Mouse (Mus musculus) liver, embryonic 16.5 days (tissue): ENCODE results near the gene Ncam1. TPM values are rescaled to one million over a fixed set of nuclear protein-coding genes. Genes with fewer than 3 reads are reported as not detected.
A peak's percentile ranks its signal among the peaks of the same experiment; 100 is the strongest.

Source experiments
- ATAC-seq: fragments of 200-750 bp; cut with Nextera tagmentation; 2 replicates; pipeline ENCODE4 v1.8.0; 2017; ENCODE audit warnings: low read depth, mild to moderate bottlenecking, moderate number of reproducible peaks, moderate library complexity
- H3K27ac ChIP-seq: fragments of 300-500 bp; sonication (generic); 2 replicates; pipeline ENCODE4 v1.5.1; 2014; ENCODE audit warnings: mild to moderate bottlenecking, low read length
- H3K27me3 ChIP-seq: fragments of 300-500 bp; sonication (generic); 2 replicates; pipeline ENCODE4 v1.6.1; 2014; ENCODE audit warnings: low read depth, low read length, mixed read lengths; ENCODE audit not compliant: control insufficient read depth, insufficient read depth
- H3K36me3 ChIP-seq: fragments of 300-500 bp; sonication (generic); 2 replicates; pipeline ENCODE4 v1.6.1; 2014; ENCODE audit warnings: mild to moderate bottlenecking; ENCODE audit not compliant: control insufficient read depth, insufficient read depth
- H3K4me1 ChIP-seq: fragments of 300-500 bp; sonication (generic); 2 replicates; pipeline ENCODE4 v1.6.1; 2014; ENCODE audit warnings: low read depth, low read length, mixed read lengths; ENCODE audit not compliant: control insufficient read depth
- H3K4me2 ChIP-seq: fragments of 300-500 bp; sonication (generic); 2 replicates; pipeline ENCODE4 v1.6.1; 2014; ENCODE audit warnings: low read depth, low read length, mixed read lengths
- H3K4me3 ChIP-seq: fragments of 300-500 bp; sonication (generic); 2 replicates; pipeline ENCODE4 v1.5.1; 2014; ENCODE audit warnings: low read depth, mild to moderate bottlenecking, low read length
- H3K9ac ChIP-seq: fragments of 300-500 bp; sonication (generic); 2 replicates; pipeline ENCODE4 v1.6.1; 2014; ENCODE audit warnings: low read depth, low read length
- H3K9me3 ChIP-seq: fragments of 300-500 bp; sonication (generic); replicated peaks from 2 replicates; pipeline ENCODE4 v1.6.1; 2016; ENCODE audit warnings: low read length; ENCODE audit not compliant: control insufficient read depth
- WGBS: fragments of 180-500 bp; shearing (Covaris S2); extraction: QIAGEN DNeasy Blood & Tissue Kit; methylation state at CpG from one replicate; pipeline ENCODE4 v1.1.7; 2014; ENCODE audit not compliant: insufficient replicate concordance; 5-methylcytosine and 5-hydroxymethylcytosine counted together
- polyA plus RNA-seq: library from polyadenylated mRNA; unstranded; fragments of >200 nt; fragmentation: Nextera tagmentation; extraction: Ambion mirVana; gene quantifications from 2 replicates; pipeline ENCODE4 v1.2.1, GENCODE M21; 2015

Ncam1 gene
- polyA plus RNA-seq, 1 experiment from 2014 or later, result 4.6 TPM

- ATAC-seq, result peak; percentile 41; the same call in 1 of the 2 replicates
- under 1% methylated on average over 52 of the region's 52 CpGs for WGBS
Observed at GRCm38 (mm10) chr9:49796618-49797507, 1.9 kb downstream of the Ncam1 start.

GRCm38 (mm10) chr9:49795881-49796280 is 2.8 kb downstream of the Ncam1 start:
- Histone ChIP-seq H3K27me3 (peaks cover 33% of the 10 kb centered on the region), H3K36me3 (no peaks in the 10 kb centered on the region), H3K4me1 (no peaks in the 10 kb centered on the region; the same call in none of the 2 replicates), H3K27ac (no peak overlapping the region), H3K9me3 (no peaks in the 10 kb centered on the region), H3K4me3 (no peak overlapping the region), H3K9ac (no peak overlapping the region), H3K4me2 (no peak overlapping the region)
- 39% methylated on average over 5 of the region's 5 CpGs for WGBS
- ATAC-seq, result no peak

More at GRCm38 (mm10) chr9:49796618-49797507, 1.9 kb downstream of the Ncam1 start:
- Histone ChIP-seq H3K27me3 (peaks cover 33% of the 10 kb centered on the region), H3K9ac (peak overlapping the region; percentile 20; the same call in 1 of the 2 replicates), H3K4me1 (no peaks in the 10 kb centered on the region; the same call in none of the 2 replicates), H3K4me3 (peak overlapping the region; percentile 49), H3K27ac (no peak overlapping the region), H3K9me3 (no peaks in the 10 kb centered on the region), H3K4me2 (peak overlapping the region; percentile 34), H3K36me3 (no peaks in the 10 kb centered on the region)

- no peaks in the 10 kb centered on the region for H3K36me3 ChIP-seq
Observed at GRCm38 (mm10) chr9:49793987-49794550, 4.7 kb downstream of the Ncam1 start.

GRCm38 (mm10) chr9:49793241-49793640 is 5.5 kb downstream of the Ncam1 start:
- Histone ChIP-seq H3K9ac (no peak overlapping the region), H3K27ac (no peak overlapping the region), H3K36me3 (no peaks in the 10 kb centered on the region), H3K27me3 (peaks cover 20% of the 10 kb centered on the region), H3K9me3 (no peaks in the 10 kb centered on the region), H3K4me1 (no peaks in the 10 kb centered on the region; the same call in none of the 2 replicates), H3K4me2 (no peak overlapping the region), H3K4me3 (no peak overlapping the region)
- ATAC-seq, result no peak
- 63% methylated on average over 2 of the region's 2 CpGs for WGBS

More at GRCm38 (mm10) chr9:49793987-49794550, 4.7 kb downstream of the Ncam1 start:
- ATAC-seq, result no peak
- Histone ChIP-seq H3K4me1 (no peaks in the 10 kb centered on the region; the same call in none of the 2 replicates), H3K9ac (no peak overlapping the region), H3K4me3 (no peak overlapping the region), H3K27ac (no peak overlapping the region), H3K4me2 (no peak overlapping the region), H3K27me3 (peaks cover 29% of the 10 kb centered on the region), H3K9me3 (no peaks in the 10 kb centered on the region)
- WGBS, result 34% methylated on average over 6 of the region's 6 CpGs

- Histone ChIP-seq H3K27me3 (peaks cover 14% of the 10 kb centered on the region), H3K4me3 (no peak overlapping the region), H3K36me3 (no peaks in the 10 kb centered on the region), H3K9ac (no peak overlapping the region), H3K27ac (no peak overlapping the region), H3K9me3 (no peaks in the 10 kb centered on the region), H3K4me2 (no peak overlapping the region), H3K4me1 (no peaks in the 10 kb centered on the region; the same call in none of the 2 replicates)
- ATAC-seq, result no peak
- 60% methylated on average over 4 of the region's 4 CpGs for WGBS
Observed at GRCm38 (mm10) chr9:49792646-49793045, 6.1 kb downstream of the Ncam1 start.

GRCm38 (mm10) chr9:49781016-49781772 is 17.5 kb downstream of the Ncam1 start:
- no peaks in the 10 kb centered on the region for H3K27me3 ChIP-seq
- H3K36me3 ChIP-seq, result no peaks in the 10 kb centered on the region
- H3K4me2 ChIP-seq, result no peak overlapping the region
- H3K4me3 ChIP-seq, result no peak overlapping the region
- no peak for ATAC-seq
- no peak overlapping the region for H3K27ac ChIP-seq
- WGBS, result 64% methylated on average over 9 of the region's 9 CpGs
- no peaks in the 10 kb centered on the region for H3K9me3 ChIP-seq
- H3K9ac ChIP-seq, result no peak overlapping the region
- H3K4me1 ChIP-seq, result no peaks in the 10 kb centered on the region

- H3K4me2 ChIP-seq, result no peak overlapping the region
Observed at GRCm38 (mm10) chr9:49777015-49777637, 21.6 kb downstream of the Ncam1 start.

GRCm38 (mm10) chr9:49766634-49767033 is 32.1 kb downstream of the Ncam1 start:
- Histone ChIP-seq H3K4me2 (no peak overlapping the region), H3K36me3 (no peaks in the 10 kb centered on the region), H3K27me3 (no peaks in the 10 kb centered on the region), H3K9me3 (no peaks in the 10 kb centered on the region), H3K4me1 (no peaks in the 10 kb centered on the region), H3K27ac (no peak overlapping the region), H3K9ac (no peak overlapping the region), H3K4me3 (no peak overlapping the region)
- 48% methylated on average over 2 of the region's 2 CpGs for WGBS
- ATAC-seq, result no peak

More at GRCm38 (mm10) chr9:49777015-49777637, 21.6 kb downstream of the Ncam1 start:
- H3K27ac ChIP-seq, result no peak overlapping the region
- no peaks in the 10 kb centered on the region for H3K27me3 ChIP-seq
- H3K4me1 ChIP-seq, result no peaks in the 10 kb centered on the region
- ATAC-seq, result no peak
- H3K36me3 ChIP-seq, result no peaks in the 10 kb centered on the region
- H3K4me3 ChIP-seq, result no peak overlapping the region
- WGBS, result 70% methylated on average over 7 of the region's 7 CpGs
- no peaks in the 10 kb centered on the region for H3K9me3 ChIP-seq
- H3K9ac ChIP-seq, result no peak overlapping the region
